Mouse (Mus musculus) stomach, embryonic 15.5 days (tissue): ENCODE measurements around the gene Kif1b. TPM values are rescaled to one million over a fixed set of nuclear protein-coding genes. Genes with fewer than 3 reads are reported as not detected.
A peak's percentile ranks its signal among the peaks of the same experiment; 100 is the strongest.

Experiments used
- ATAC-seq: fragments of 200-750 bp; cut with Nextera tagmentation; 2 replicates; pipeline ENCODE4 v1.8.0; 2017; ENCODE audit warnings: low read depth, moderate number of reproducible peaks, moderate TSS enrichment; ENCODE audit not compliant: insufficient read depth, low FRiP score
- H3K27ac ChIP-seq: fragments of 300-500 bp; sonication (generic); 2 replicates; pipeline ENCODE4 v1.5.1; 2015; ENCODE audit warnings: mild to moderate bottlenecking, inconsistent platforms
- H3K27me3 ChIP-seq: fragments of 300-500 bp; sonication (generic); replicated peaks from 2 replicates; pipeline ENCODE4 v1.6.1; 2015; ENCODE audit warnings: inconsistent platforms
- H3K36me3 ChIP-seq: fragments of 300-500 bp; sonication (generic); 2 replicates; pipeline ENCODE4 v1.6.1; 2015; ENCODE audit warnings: inconsistent platforms
- H3K4me1 ChIP-seq: fragments of 300-500 bp; sonication (generic); 2 replicates; pipeline ENCODE4 v1.6.1; 2015; ENCODE audit warnings: inconsistent platforms
- H3K4me2 ChIP-seq: fragments of 300-500 bp; sonication (generic); 2 replicates; pipeline ENCODE4 v1.6.1; 2015; ENCODE audit warnings: mild to moderate bottlenecking, inconsistent platforms
- H3K4me3 ChIP-seq: fragments of 300-500 bp; sonication (generic); replicated peaks from 2 replicates; pipeline ENCODE4 v1.5.1; 2015; ENCODE audit warnings: inconsistent platforms
- H3K9ac ChIP-seq: fragments of 300-500 bp; sonication (generic); 2 replicates; pipeline ENCODE4 v1.6.1; 2015; ENCODE audit warnings: inconsistent platforms
- H3K9me3 ChIP-seq: fragments of 300-500 bp; sonication (generic); 2 replicates; pipeline ENCODE4 v1.6.1; 2016; ENCODE audit warnings: inconsistent platforms
- WGBS: fragments of 180-500 bp; shearing (Covaris S2); methylation state at CpG from one replicate; pipeline ENCODE4 v1.1.7; 2015; 5-methylcytosine and 5-hydroxymethylcytosine counted together
- polyA plus RNA-seq: library from polyadenylated mRNA; unstranded; fragments of >200 nt; fragmentation: Nextera tagmentation; extraction: Ambion mirVana; gene quantifications from 2 replicates; pipeline ENCODE4 v1.2.1, GENCODE M21; 2015

The Kif1b gene
- 31.8 and 39.3 TPM in 2 replicates for polyA plus RNA-seq

- under 1% methylated on average over 79 of the region's 79 CpGs for WGBS
- Histone ChIP-seq H3K4me1 (peaks cover 9% of the 10 kb centered on the region; the same call in 1 of the 2 replicates), H3K9ac (peak within 1 kb of the TSS; percentile 98), H3K27ac (peak within 1 kb of the TSS; percentile 90), H3K4me2 (peak within 1 kb of the TSS; percentile 75), H3K4me3 (peak within 1 kb of the TSS; percentile 92), H3K36me3 (no peaks in the 10 kb centered on the region), H3K27me3 (no peaks in the 10 kb centered on the region), H3K9me3 (no peaks in the 10 kb centered on the region)
- peak; percentile 99 for ATAC-seq
These were observed at the start of gene Kif1b for GRCm38 (mm10) chr4:149307596-149308490. Gene Kif1b, minus strand, starts transcription at chr4:149307693.

GRCm38 (mm10) chr4:149354671-149355070 lies 47.2 kb upstream of the Kif1b start:
- Histone ChIP-seq H3K36me3 (peaks cover 62% of the 10 kb centered on the region), H3K9ac (no peak overlapping the region), H3K4me3 (no peak overlapping the region), H3K9me3 (no peaks in the 10 kb centered on the region), H3K4me2 (no peak overlapping the region), H3K4me1 (no peaks in the 10 kb centered on the region), H3K27me3 (no peaks in the 10 kb centered on the region), H3K27ac (no peak overlapping the region)
- 96% methylated on average over 8 of the region's 8 CpGs for WGBS
- no peak for ATAC-seq

- Histone ChIP-seq H3K27ac (no peak overlapping the region), H3K9me3 (no peaks in the 10 kb centered on the region), H3K36me3 (peaks cover 53% of the 10 kb centered on the region), H3K4me1 (no peaks in the 10 kb centered on the region), H3K4me3 (no peak overlapping the region), H3K9ac (no peak overlapping the region), H3K27me3 (no peaks in the 10 kb centered on the region), H3K4me2 (no peak overlapping the region)
- ATAC-seq: no peak
- WGBS: 86% methylated on average over 8 of the region's 8 CpGs
These were observed 44.2 kb upstream of the Kif1b start for GRCm38 (mm10) chr4:149351596-149352150.

- Histone ChIP-seq H3K9me3 (no peaks in the 10 kb centered on the region), H3K27me3 (no peaks in the 10 kb centered on the region), H3K4me3 (no peak overlapping the region), H3K4me2 (no peak overlapping the region), H3K36me3 (peaks cover 47% of the 10 kb centered on the region), H3K9ac (no peak overlapping the region), H3K4me1 (no peaks in the 10 kb centered on the region), H3K27ac (no peak overlapping the region)
- no peak for ATAC-seq
- WGBS: 81% methylated on average over 5 of the region's 5 CpGs
These were observed 41.5 kb upstream of the Kif1b start for GRCm38 (mm10) chr4:149348963-149349362.

GRCm38 (mm10) chr4:149345873-149346272 lies 38.4 kb upstream of the Kif1b start:
- H3K4me3 ChIP-seq: no peak overlapping the region
- no peaks in the 10 kb centered on the region for H3K27me3 ChIP-seq
- no peak overlapping the region for H3K27ac ChIP-seq
- H3K4me2 ChIP-seq: no peak overlapping the region
- 71% methylated on average over 5 of the region's 5 CpGs for WGBS
- H3K9ac ChIP-seq: no peak overlapping the region
- H3K36me3 ChIP-seq: peaks cover 47% of the 10 kb centered on the region
- H3K9me3 ChIP-seq: no peaks in the 10 kb centered on the region
- no peaks in the 10 kb centered on the region for H3K4me1 ChIP-seq
- ATAC-seq: no peak

GRCm38 (mm10) chr4:149344311-149344710 lies 36.8 kb upstream of the Kif1b start:
- Histone ChIP-seq H3K4me1 (no peaks in the 10 kb centered on the region), H3K4me2 (no peak overlapping the region), H3K9me3 (no peaks in the 10 kb centered on the region), H3K4me3 (no peak overlapping the region), H3K27me3 (no peaks in the 10 kb centered on the region), H3K36me3 (peaks cover 57% of the 10 kb centered on the region), H3K9ac (no peak overlapping the region), H3K27ac (no peak overlapping the region)
- ATAC-seq: no peak
- WGBS: 76% methylated on average over 8 of the region's 8 CpGs

GRCm38 (mm10) chr4:149340680-149341079 lies 33.2 kb upstream of the Kif1b start:
- no peak for ATAC-seq
- Histone ChIP-seq H3K4me1 (no peaks in the 10 kb centered on the region), H3K27me3 (no peaks in the 10 kb centered on the region), H3K4me3 (no peak overlapping the region), H3K36me3 (peaks cover 50% of the 10 kb centered on the region), H3K4me2 (no peak overlapping the region), H3K27ac (no peak overlapping the region), H3K9me3 (no peaks in the 10 kb centered on the region), H3K9ac (no peak overlapping the region)
- 71% methylated on average over 2 of the region's 2 CpGs for WGBS

- no peak for ATAC-seq
These were observed 32.1 kb upstream of the Kif1b start for GRCm38 (mm10) chr4:149339426-149340214.

GRCm38 (mm10) chr4:149338137-149338536 lies 30.6 kb upstream of the Kif1b start:
- H3K4me3 ChIP-seq: no peak overlapping the region
- no peaks in the 10 kb centered on the region for H3K27me3 ChIP-seq
- H3K4me2 ChIP-seq: no peak overlapping the region
- no peaks in the 10 kb centered on the region for H3K4me1 ChIP-seq
- peaks cover 61% of the 10 kb centered on the region for H3K36me3 ChIP-seq
- H3K27ac ChIP-seq: no peak overlapping the region
- no peaks in the 10 kb centered on the region for H3K9me3 ChIP-seq
- H3K9ac ChIP-seq: no peak overlapping the region
- ATAC-seq: no peak
- WGBS: 78% methylated on average over 2 of the region's 2 CpGs

More at GRCm38 (mm10) chr4:149339426-149340214, 32.1 kb upstream of the Kif1b start:
- H3K36me3 ChIP-seq: peaks cover 54% of the 10 kb centered on the region
- no peaks in the 10 kb centered on the region for H3K27me3 ChIP-seq
- no peak overlapping the region for H3K27ac ChIP-seq
- H3K4me3 ChIP-seq: no peak overlapping the region
- no peaks in the 10 kb centered on the region for H3K4me1 ChIP-seq
- 56% methylated on average over 5 of the region's 5 CpGs for WGBS
- no peak overlapping the region for H3K9ac ChIP-seq
- H3K9me3 ChIP-seq: no peaks in the 10 kb centered on the region
- no peak overlapping the region for H3K4me2 ChIP-seq

- H3K4me2 ChIP-seq: no peak overlapping the region
- peaks cover 61% of the 10 kb centered on the region for H3K36me3 ChIP-seq
- no peak overlapping the region for H3K9ac ChIP-seq
- no peaks in the 10 kb centered on the region for H3K4me1 ChIP-seq
- no peaks in the 10 kb centered on the region for H3K27me3 ChIP-seq
- H3K4me3 ChIP-seq: no peak overlapping the region
- ATAC-seq: no peak
- WGBS: 81% methylated on average over 9 of the region's 9 CpGs
- no peaks in the 10 kb centered on the region for H3K9me3 ChIP-seq
- no peak overlapping the region for H3K27ac ChIP-seq
These were observed 29.9 kb upstream of the Kif1b start for GRCm38 (mm10) chr4:149337353-149337752.

GRCm38 (mm10) chr4:149336302-149336701 lies 28.8 kb upstream of the Kif1b start:
- Histone ChIP-seq H3K4me3 (no peak overlapping the region), H3K27me3 (no peaks in the 10 kb centered on the region), H3K36me3 (peaks cover 64% of the 10 kb centered on the region), H3K9me3 (no peaks in the 10 kb centered on the region), H3K27ac (no peak overlapping the region), H3K4me2 (no peak overlapping the region), H3K9ac (no peak overlapping the region), H3K4me1 (no peaks in the 10 kb centered on the region)
- no peak for ATAC-seq
- 86% methylated on average over 7 of the region's 7 CpGs for WGBS

GRCm38 (mm10) chr4:149334881-149335280 lies 27.4 kb upstream of the Kif1b start:
- no peak overlapping the region for H3K9ac ChIP-seq
- WGBS: 88% methylated on average over 11 of the region's 11 CpGs
- no peaks in the 10 kb centered on the region for H3K4me1 ChIP-seq
- no peak overlapping the region for H3K4me3 ChIP-seq
- no peak for ATAC-seq
- no peaks in the 10 kb centered on the region for H3K27me3 ChIP-seq
- H3K27ac ChIP-seq: no peak overlapping the region
- H3K4me2 ChIP-seq: no peak overlapping the region
- peaks cover 71% of the 10 kb centered on the region for H3K36me3 ChIP-seq
- H3K9me3 ChIP-seq: no peaks in the 10 kb centered on the region
